Mouse (Mus musculus): ENCODE data around the gene Frmd4a. TPM values are rescaled to one million over a fixed set of nuclear protein-coding genes. Genes with fewer than 3 reads are reported as not detected.

Gene Frmd4a
- polyA plus RNA-seq, 2 experiments, result 39.6 to 47.0 TPM

- ATAC-seq (ENCODE audit: low FRiP score, low read depth), result no peak
- H3K36me3 ChIP-seq (ENCODE audit: control insufficient read depth, insufficient read depth, low read length), result no peaks in the 10 kb centered on the region
- peak overlapping the region; percentile 47 for H3K9ac ChIP-seq (ENCODE audit: low read depth, low read length, severe bottlenecking)
- no peak for TF ChIP-seq POLR2A (IDR thresholded peaks at IDR 0.05; ENCODE audit: borderline replicate concordance, extremely low read depth, insufficient read depth, insufficient read length)
- no peaks in the 10 kb centered on the region for H3K27me3 ChIP-seq (ENCODE audit: control insufficient read depth, insufficient read depth, low read length)
- H3K4me1 ChIP-seq (ENCODE audit: control insufficient read depth, insufficient read depth, low read length), result 0 out of 2 replicates have a peak, but pooled peaks cover 3% of the 10 kb centered on the region
- H3K27ac ChIP-seq (replicated peaks; ENCODE audit: low read depth, low read length), result 0 out of 2 replicates have a peak overlapping the region, but pooled peaks have one; percentile 26
- peak overlapping the region; percentile 44 for H3K4me3 ChIP-seq (replicated peaks; ENCODE audit: low read length)
- H3K9me3 ChIP-seq (ENCODE audit: control insufficient read depth, low read length), result no peaks in the 10 kb centered on the region
- DNase-seq (ENCODE audit: low spot score), result peak; percentile 23
- WGBS, result 3% methylated on average over 16 of the region's 16 CpGs
- H3K4me2 ChIP-seq (replicated peaks; ENCODE audit: low read depth, low read length, severe bottlenecking), result peak overlapping the region; percentile 78
Measured at GRCm38 (mm10) chr2:4153131-4153631, 135.7 kb downstream of the Frmd4a start.

- no peak for DNase-seq (ENCODE audit: low spot score)
- Histone ChIP-seq H3K27ac (replicated peaks; ENCODE audit: low read depth, low read length) (no peak overlapping the region), H3K4me1 (ENCODE audit: control insufficient read depth, insufficient read depth, low read length) (0 out of 2 replicates have a peak, but pooled peaks cover 3% of the 10 kb centered on the region), H3K9me3 (ENCODE audit: control insufficient read depth, low read length) (no peaks in the 10 kb centered on the region), H3K36me3 (ENCODE audit: control insufficient read depth, insufficient read depth, low read length) (no peaks in the 10 kb centered on the region), H3K9ac (ENCODE audit: low read depth, low read length, severe bottlenecking) (no peak overlapping the region), H3K27me3 (ENCODE audit: control insufficient read depth, insufficient read depth, low read length) (no peaks in the 10 kb centered on the region), H3K4me3 (replicated peaks; ENCODE audit: low read length) (peak overlapping the region; percentile 44; the same call in 1 of the 2 replicates), H3K4me2 (replicated peaks; ENCODE audit: low read depth, low read length, severe bottlenecking) (peak overlapping the region; percentile 78; the same call in 1 of the 2 replicates)
- TF ChIP-seq POLR2A (IDR thresholded peaks at IDR 0.05; ENCODE audit: borderline replicate concordance, extremely low read depth, insufficient read depth, insufficient read length), result no peak
- 60% methylated on average over 5 of the region's 5 CpGs for WGBS
- ATAC-seq (ENCODE audit: low FRiP score, low read depth), result no peak
Measured at GRCm38 (mm10) chr2:4154036-4154653, 136.6 kb downstream of the Frmd4a start.

- DNase-seq (ENCODE audit: low spot score) (no peak), ATAC-seq (ENCODE audit: low FRiP score, low read depth) (no peak)
- 0 out of 2 replicates have a peak, but pooled peaks cover 3% of the 10 kb centered on the region for H3K4me1 ChIP-seq (ENCODE audit: control insufficient read depth, insufficient read depth, low read length)
- no peaks in the 10 kb centered on the region for H3K27me3 ChIP-seq (ENCODE audit: control insufficient read depth, insufficient read depth, low read length)
- no peak overlapping the region for H3K27ac ChIP-seq (replicated peaks; ENCODE audit: low read depth, low read length)
- no peak overlapping the region for H3K4me3 ChIP-seq (replicated peaks; ENCODE audit: low read length)
- TF ChIP-seq POLR2A (IDR thresholded peaks at IDR 0.05; ENCODE audit: borderline replicate concordance, extremely low read depth, insufficient read depth, insufficient read length), result no peak
- H3K9me3 ChIP-seq (ENCODE audit: control insufficient read depth, low read length), result no peaks in the 10 kb centered on the region
- H3K9ac ChIP-seq (ENCODE audit: low read depth, low read length, severe bottlenecking), result no peak overlapping the region
- no peak overlapping the region for H3K4me2 ChIP-seq (replicated peaks; ENCODE audit: low read depth, low read length, severe bottlenecking)
- no peaks in the 10 kb centered on the region for H3K36me3 ChIP-seq (ENCODE audit: control insufficient read depth, insufficient read depth, low read length)
- WGBS, result 86% methylated on average over 4 of the region's 4 CpGs
Measured at GRCm38 (mm10) chr2:4154654-4155047, 137.1 kb downstream of the Frmd4a start.

GRCm38 (mm10) chr2:4155406-4155805, 137.9 kb downstream of the Frmd4a start:
- DNase-seq (ENCODE audit: low spot score) (no peak), ATAC-seq (ENCODE audit: low FRiP score, low read depth) (no peak)
- Histone ChIP-seq H3K4me1 (ENCODE audit: control insufficient read depth, insufficient read depth, low read length) (0 out of 2 replicates have a peak, but pooled peaks cover 3% of the 10 kb centered on the region), H3K36me3 (ENCODE audit: control insufficient read depth, insufficient read depth, low read length) (no peaks in the 10 kb centered on the region), H3K27ac (replicated peaks; ENCODE audit: low read depth, low read length) (no peak overlapping the region), H3K9ac (ENCODE audit: low read depth, low read length, severe bottlenecking) (no peak overlapping the region), H3K4me2 (replicated peaks; ENCODE audit: low read depth, low read length, severe bottlenecking) (no peak overlapping the region), H3K9me3 (ENCODE audit: control insufficient read depth, low read length) (no peaks in the 10 kb centered on the region), H3K4me3 (replicated peaks; ENCODE audit: low read length) (no peak overlapping the region), H3K27me3 (ENCODE audit: control insufficient read depth, insufficient read depth, low read length) (no peaks in the 10 kb centered on the region)
- TF ChIP-seq POLR2A (IDR thresholded peaks at IDR 0.05; ENCODE audit: borderline replicate concordance, extremely low read depth, insufficient read depth, insufficient read length), result no peak

GRCm38 (mm10) chr2:4156511-4156910, 139.0 kb downstream of the Frmd4a start:
- TF ChIP-seq POLR2A (IDR thresholded peaks at IDR 0.05; ENCODE audit: borderline replicate concordance, extremely low read depth, insufficient read depth, insufficient read length), result no peak
- no peak overlapping the region for H3K4me2 ChIP-seq (replicated peaks; ENCODE audit: low read depth, low read length, severe bottlenecking)
- no peak overlapping the region for H3K27ac ChIP-seq (replicated peaks; ENCODE audit: low read depth, low read length)
- H3K9me3 ChIP-seq (ENCODE audit: control insufficient read depth, low read length), result no peaks in the 10 kb centered on the region
- H3K36me3 ChIP-seq (ENCODE audit: control insufficient read depth, insufficient read depth, low read length), result no peaks in the 10 kb centered on the region
- 0 out of 2 replicates have a peak, but pooled peaks cover 3% of the 10 kb centered on the region for H3K4me1 ChIP-seq (ENCODE audit: control insufficient read depth, insufficient read depth, low read length)
- peak; percentile 11 for DNase-seq (ENCODE audit: low spot score)
- no peak overlapping the region for H3K4me3 ChIP-seq (replicated peaks; ENCODE audit: low read length)
- H3K27me3 ChIP-seq (ENCODE audit: control insufficient read depth, insufficient read depth, low read length), result no peaks in the 10 kb centered on the region
- H3K9ac ChIP-seq (ENCODE audit: low read depth, low read length, severe bottlenecking), result no peak overlapping the region
- no peak for ATAC-seq (ENCODE audit: low FRiP score, low read depth)
